Mouse (Mus musculus) embryonic facial prominence, embryonic 10.5 days (tissue): ENCODE results near the gene Mdga1. TPM values are rescaled to one million over a fixed set of nuclear protein-coding genes. Genes with fewer than 3 reads are reported as not detected.
A peak's percentile ranks its signal among the peaks of the same experiment; 100 is the strongest.

Experiments used
- DNase-seq: peaks from one replicate; pipeline ENCODE4 v3.0.0-alpha.2; 2017; ENCODE audit warnings: low spot score
- H3K27ac ChIP-seq: fragments of 300-500 bp; sonication (generic); replicated peaks from 2 replicates; pipeline ENCODE4 v1.5.1; 2016; ENCODE audit warnings: mild to moderate bottlenecking
- H3K27me3 ChIP-seq: fragments of 300-500 bp; sonication (generic); replicated peaks from 2 replicates; pipeline ENCODE4 v1.6.1; 2016; ENCODE audit warnings: low read depth, mild to moderate bottlenecking; ENCODE audit not compliant: poor library complexity, severe bottlenecking
- H3K36me3 ChIP-seq: fragments of 300-500 bp; sonication (generic); replicated peaks from 2 replicates; pipeline ENCODE4 v1.6.1; 2016; ENCODE audit warnings: mild to moderate bottlenecking, moderate library complexity
- H3K4me1 ChIP-seq: fragments of 300-500 bp; sonication (generic); 2 replicates; pipeline ENCODE4 v1.6.1; 2016
- H3K4me3 ChIP-seq: fragments of 300-500 bp; sonication (generic); 2 replicates; pipeline ENCODE4 v1.5.1; 2016; ENCODE audit warnings: mild to moderate bottlenecking, moderate library complexity
- H3K9me3 ChIP-seq: fragments of 300-500 bp; sonication (generic); 2 replicates; pipeline ENCODE4 v1.6.1; 2016; ENCODE audit warnings: mild to moderate bottlenecking
- WGBS: fragments of 180-500 bp; shearing (Covaris S2); methylation state at CpG from one replicate; pipeline ENCODE4 v1.1.7; 2016; 5-methylcytosine and 5-hydroxymethylcytosine counted together
- polyA plus RNA-seq: library from polyadenylated mRNA; unstranded; fragments of >200 nt; fragmentation: Nextera tagmentation; extraction: Ambion mirVana; gene quantifications from 2 replicates; pipeline ENCODE4 v1.2.1, GENCODE M21; 2016

Mdga1 gene
- polyA plus RNA-seq, 1 experiment from 2014 or later = 1.7 TPM

GRCm38 (mm10) chr17:29865914-29866313 lies 104.0 kb downstream of the Mdga1 start:
- H3K36me3 ChIP-seq = 0 out of 2 replicates have a peak, but pooled peaks cover 3% of the 10 kb centered on the region
- WGBS = 73% methylated on average over 6 of the region's 6 CpGs
- H3K4me1 ChIP-seq = no peaks in the 10 kb centered on the region; the same call in 1 of the 2 replicates
- no peaks in the 10 kb centered on the region for H3K27me3 ChIP-seq
- H3K9me3 ChIP-seq = peaks cover 17% of the 10 kb centered on the region
- H3K4me3 ChIP-seq = no peak overlapping the region
- no peak overlapping the region for H3K27ac ChIP-seq
- no peak for DNase-seq

GRCm38 (mm10) chr17:29864440-29864839 lies 105.4 kb downstream of the Mdga1 start:
- Histone ChIP-seq H3K4me1 (no peaks in the 10 kb centered on the region; the same call in 1 of the 2 replicates), H3K27ac (no peak overlapping the region), H3K9me3 (peaks cover 17% of the 10 kb centered on the region), H3K27me3 (no peaks in the 10 kb centered on the region), H3K36me3 (0 out of 2 replicates have a peak, but pooled peaks cover 3% of the 10 kb centered on the region), H3K4me3 (no peak overlapping the region)
- DNase-seq = no peak
- WGBS = 64% methylated on average over 7 of the region's 7 CpGs

GRCm38 (mm10) chr17:29859788-29860283 lies 110.1 kb downstream of the Mdga1 start:
- no peak for DNase-seq
- Histone ChIP-seq H3K27me3 (no peaks in the 10 kb centered on the region), H3K9me3 (no peaks in the 10 kb centered on the region), H3K4me1 (peaks cover 17% of the 10 kb centered on the region), H3K4me3 (no peak overlapping the region), H3K36me3 (no peaks in the 10 kb centered on the region), H3K27ac (no peak overlapping the region)
- WGBS = 94% methylated on average over 13 of the region's 13 CpGs

- WGBS = 89% methylated on average over 3 of the region's 3 CpGs
- H3K27ac ChIP-seq = no peak overlapping the region
- no peak overlapping the region for H3K4me3 ChIP-seq
- DNase-seq = peak; percentile 32
- H3K4me1 ChIP-seq = peaks cover 19% of the 10 kb centered on the region
- no peaks in the 10 kb centered on the region for H3K36me3 ChIP-seq
- no peaks in the 10 kb centered on the region; the same call in 1 of the 2 replicates for H3K27me3 ChIP-seq
- no peaks in the 10 kb centered on the region for H3K9me3 ChIP-seq
These were observed 111.1 kb downstream of the Mdga1 start for GRCm38 (mm10) chr17:29858764-29859163.

- no peak for DNase-seq
- H3K27ac ChIP-seq = no peak overlapping the region
- no peaks in the 10 kb centered on the region for H3K9me3 ChIP-seq
- H3K27me3 ChIP-seq = peaks cover 18% of the 10 kb centered on the region
- H3K4me1 ChIP-seq = peaks cover 32% of the 10 kb centered on the region
- H3K36me3 ChIP-seq = no peaks in the 10 kb centered on the region
- 70% methylated on average over 18 of the region's 18 CpGs for WGBS
- H3K4me3 ChIP-seq = no peak overlapping the region
These were observed 113.9 kb downstream of the Mdga1 start for GRCm38 (mm10) chr17:29855702-29856580.

GRCm38 (mm10) chr17:29854835-29855234 lies 115.1 kb downstream of the Mdga1 start:
- Histone ChIP-seq H3K27ac (no peak overlapping the region), H3K36me3 (no peaks in the 10 kb centered on the region), H3K27me3 (peaks cover 27% of the 10 kb centered on the region), H3K4me3 (no peak overlapping the region), H3K4me1 (peaks cover 38% of the 10 kb centered on the region), H3K9me3 (no peaks in the 10 kb centered on the region)
- no peak for DNase-seq
- WGBS = 90% methylated on average over 4 of the region's 4 CpGs

GRCm38 (mm10) chr17:29854388-29854787 lies 115.5 kb downstream of the Mdga1 start:
- 73% methylated on average over 6 of the region's 6 CpGs for WGBS
- Histone ChIP-seq H3K27me3 (peaks cover 32% of the 10 kb centered on the region), H3K4me3 (no peak overlapping the region), H3K4me1 (peaks cover 38% of the 10 kb centered on the region), H3K36me3 (no peaks in the 10 kb centered on the region), H3K9me3 (no peaks in the 10 kb centered on the region), H3K27ac (no peak overlapping the region)
- DNase-seq = no peak

- 55% methylated on average over 8 of the region's 8 CpGs for WGBS
- Histone ChIP-seq H3K27me3 (peaks cover 32% of the 10 kb centered on the region), H3K4me1 (peaks cover 41% of the 10 kb centered on the region), H3K9me3 (no peaks in the 10 kb centered on the region), H3K36me3 (no peaks in the 10 kb centered on the region), H3K27ac (no peak overlapping the region; the same call in 1 of the 2 replicates), H3K4me3 (no peak overlapping the region)
- DNase-seq = no peak
These were observed 116.9 kb downstream of the Mdga1 start for GRCm38 (mm10) chr17:29852846-29853486.

- H3K9me3 ChIP-seq = no peaks in the 10 kb centered on the region
- H3K36me3 ChIP-seq = no peaks in the 10 kb centered on the region
- no peak for DNase-seq
- H3K27ac ChIP-seq = no peak overlapping the region
- peaks cover 32% of the 10 kb centered on the region for H3K27me3 ChIP-seq
- 82% methylated on average over 13 of the region's 13 CpGs for WGBS
- no peak overlapping the region for H3K4me3 ChIP-seq
- peaks cover 32% of the 10 kb centered on the region for H3K4me1 ChIP-seq
These were observed 120.5 kb downstream of the Mdga1 start for GRCm38 (mm10) chr17:29849436-29849797.

GRCm38 (mm10) chr17:29848793-29849435 lies 121.0 kb downstream of the Mdga1 start:
- Histone ChIP-seq H3K36me3 (no peaks in the 10 kb centered on the region), H3K9me3 (no peaks in the 10 kb centered on the region), H3K27me3 (peaks cover 37% of the 10 kb centered on the region), H3K4me1 (peaks cover 32% of the 10 kb centered on the region), H3K27ac (no peak overlapping the region), H3K4me3 (no peak overlapping the region)
- DNase-seq = peak; percentile 76
- 25% methylated on average over 17 of the region's 17 CpGs for WGBS

GRCm38 (mm10) chr17:29847291-29847690 lies 122.6 kb downstream of the Mdga1 start:
- peaks cover 42% of the 10 kb centered on the region for H3K27me3 ChIP-seq
- no peak overlapping the region for H3K4me3 ChIP-seq
- H3K9me3 ChIP-seq = 0 out of 2 replicates have a peak, but pooled peaks cover 3% of the 10 kb centered on the region
- DNase-seq = no peak
- H3K4me1 ChIP-seq = peaks cover 30% of the 10 kb centered on the region
- no peak overlapping the region for H3K27ac ChIP-seq
- H3K36me3 ChIP-seq = no peaks in the 10 kb centered on the region
- WGBS = 30% methylated on average over 8 of the region's 8 CpGs

GRCm38 (mm10) chr17:29846284-29846683 lies 123.6 kb downstream of the Mdga1 start:
- Histone ChIP-seq H3K4me3 (no peak overlapping the region), H3K9me3 (0 out of 2 replicates have a peak, but pooled peaks cover 3% of the 10 kb centered on the region), H3K4me1 (peaks cover 36% of the 10 kb centered on the region), H3K27me3 (peaks cover 42% of the 10 kb centered on the region), H3K27ac (no peak overlapping the region), H3K36me3 (no peaks in the 10 kb centered on the region)
- 50% methylated on average over 15 of the region's 15 CpGs for WGBS
- no peak for DNase-seq
